Mouse (Mus musculus): ENCODE measurements around the gene Gpr61. TPM values are rescaled to one million over a fixed set of nuclear protein-coding genes. Genes with fewer than 3 reads are reported as not detected.

Gpr61 gene
- total RNA-seq, 2 experiments from 2014 or later, result not detected

DNA sequence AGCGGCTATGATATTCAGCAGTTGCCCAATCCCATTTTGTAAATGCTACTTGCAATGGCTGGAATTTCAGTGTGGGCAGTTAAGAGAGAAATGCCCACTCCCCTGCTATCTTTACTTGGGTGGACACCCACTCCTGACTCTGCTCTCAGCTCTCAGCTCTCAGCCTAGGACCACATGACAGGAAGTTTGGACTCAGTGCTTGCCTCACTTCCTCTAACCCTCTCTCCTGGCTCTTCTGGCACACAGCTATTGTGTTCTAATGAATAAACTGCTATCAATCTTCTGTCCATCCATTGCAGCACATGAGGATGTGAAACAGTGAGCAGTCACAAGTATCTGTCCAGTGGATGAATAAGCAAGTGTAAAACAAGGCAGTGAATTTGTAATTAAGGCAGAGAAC, 22.2 kb downstream of the Gpr61 start:
- peak; percentile 95 for ATAC-seq (replicated peaks; ENCODE audit: poor library complexity, severe bottlenecking)

DNA sequence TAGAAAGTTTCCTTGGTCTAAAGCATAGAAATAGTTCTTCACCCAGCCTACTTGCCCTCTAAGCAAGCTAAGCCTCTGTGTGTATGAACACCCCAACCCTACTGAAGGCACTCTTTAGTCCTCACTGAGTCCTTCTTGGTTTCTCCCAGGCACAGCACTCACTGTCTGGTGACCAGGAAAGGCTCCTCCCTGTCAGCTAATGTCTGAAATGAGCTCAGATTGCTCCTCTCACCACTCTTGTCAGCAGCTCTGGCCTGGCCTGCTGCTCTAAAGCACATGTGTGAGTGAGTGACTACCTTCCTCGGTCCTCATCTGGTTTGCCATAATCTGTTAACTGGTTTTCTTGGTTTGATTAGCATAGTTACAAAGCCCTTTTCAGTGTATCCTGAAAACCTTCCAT, 22.9 kb downstream of the Gpr61 start:
- no peak for ATAC-seq (replicated peaks; ENCODE audit: poor library complexity, severe bottlenecking)

DNA sequence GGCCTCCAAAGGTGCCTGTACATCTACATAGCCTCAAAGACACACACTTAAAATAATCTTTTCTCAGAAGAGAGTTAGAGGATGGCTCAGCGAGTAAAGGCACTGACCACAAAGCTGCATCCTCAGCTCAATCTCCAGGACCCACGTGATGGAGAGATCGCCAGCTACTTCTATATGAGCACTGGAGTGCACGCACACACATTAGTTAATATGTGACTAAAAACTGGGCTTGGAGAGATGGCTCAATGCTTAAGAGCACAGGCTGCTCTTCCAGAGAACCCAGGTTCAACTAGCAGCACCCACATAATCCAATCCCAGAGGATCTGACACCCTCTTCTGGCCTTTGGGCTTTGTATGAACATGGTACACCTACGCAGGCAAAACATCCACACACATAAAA, 23.5 kb downstream of the Gpr61 start:
- ATAC-seq (replicated peaks; ENCODE audit: poor library complexity, severe bottlenecking), result no peak

DNA sequence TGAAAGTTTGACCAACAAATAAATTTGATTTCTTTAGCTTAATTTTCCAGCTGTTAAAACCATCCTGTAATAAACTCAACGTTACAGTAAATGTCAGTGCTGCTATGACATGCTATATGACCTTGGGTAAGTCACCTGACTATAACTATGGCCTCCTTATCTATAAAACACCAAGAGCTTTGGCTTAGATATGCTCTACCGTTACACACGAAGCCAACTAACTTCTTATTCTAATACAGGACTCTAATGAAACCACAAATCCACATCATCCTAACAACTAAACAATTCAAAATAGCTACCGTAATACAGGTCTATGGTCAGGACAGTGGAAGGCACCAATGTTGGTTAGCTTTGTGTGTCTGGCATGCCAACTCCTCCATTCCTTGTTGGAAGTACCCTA, 24.9 kb downstream of the Gpr61 start:
- no peak for ATAC-seq (replicated peaks; ENCODE audit: poor library complexity, severe bottlenecking)

DNA sequence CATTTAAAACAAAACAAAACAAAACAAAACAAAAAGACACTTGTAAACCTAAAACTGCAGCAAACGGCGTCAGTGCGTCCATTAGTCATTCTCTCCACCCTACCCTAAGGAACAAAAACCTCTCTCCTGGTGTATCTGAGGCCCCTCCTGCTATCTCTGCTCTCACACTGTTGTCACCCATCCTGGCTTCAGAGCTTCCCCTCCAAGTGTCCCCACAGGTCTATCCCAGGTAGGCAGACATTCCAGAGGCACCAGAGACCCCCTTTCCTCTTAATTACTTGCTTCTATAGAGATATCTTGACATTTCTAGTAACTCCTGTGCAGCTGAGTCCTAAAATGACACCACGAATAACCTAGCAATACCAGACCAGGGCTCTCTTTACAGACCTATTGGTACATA, 25.3 kb downstream of the Gpr61 start:
- no peak for ATAC-seq (replicated peaks; ENCODE audit: poor library complexity, severe bottlenecking)

DNA sequence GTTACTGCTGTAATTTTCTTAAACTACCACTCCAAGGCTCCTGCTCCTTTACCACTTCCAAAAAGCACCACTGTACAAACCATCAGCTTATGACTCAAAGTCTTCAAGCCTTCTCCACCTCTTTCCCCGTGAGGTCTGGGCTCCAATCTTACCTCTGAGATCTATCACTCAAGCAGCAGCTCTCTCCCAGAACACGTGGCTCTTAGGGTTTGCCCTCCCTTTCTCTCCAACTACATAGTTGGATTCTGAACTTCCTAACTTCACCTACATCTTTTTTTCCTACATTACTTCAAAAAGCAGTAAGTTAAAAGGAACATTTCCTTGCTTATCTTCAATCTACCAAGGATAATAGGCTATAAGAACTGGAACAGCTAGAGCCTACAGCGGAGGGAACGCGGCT, 26.2 kb downstream of the Gpr61 start:
- ATAC-seq (replicated peaks; ENCODE audit: poor library complexity, severe bottlenecking), result no peak

DNA sequence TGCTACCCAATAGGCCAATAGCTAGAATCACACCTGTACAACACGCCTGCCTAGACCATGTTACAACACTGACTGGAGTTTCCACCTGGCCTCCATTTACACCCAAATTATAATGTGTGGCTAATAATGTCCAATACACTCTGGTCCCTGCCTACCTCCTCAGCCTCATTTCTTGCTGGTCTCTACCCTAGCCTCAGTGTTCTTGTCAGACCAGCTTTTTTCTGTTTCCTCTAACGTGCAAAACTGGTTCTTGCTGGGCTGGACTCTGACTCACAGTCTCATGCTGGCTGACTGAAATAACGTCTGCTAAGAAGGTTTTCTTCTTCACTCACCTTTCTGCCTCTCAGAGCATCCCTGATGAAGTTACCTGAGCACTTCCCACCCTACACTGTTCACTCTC, 28.4 kb downstream of the Gpr61 start:
- ATAC-seq (replicated peaks; ENCODE audit: poor library complexity, severe bottlenecking), result no peak

DNA sequence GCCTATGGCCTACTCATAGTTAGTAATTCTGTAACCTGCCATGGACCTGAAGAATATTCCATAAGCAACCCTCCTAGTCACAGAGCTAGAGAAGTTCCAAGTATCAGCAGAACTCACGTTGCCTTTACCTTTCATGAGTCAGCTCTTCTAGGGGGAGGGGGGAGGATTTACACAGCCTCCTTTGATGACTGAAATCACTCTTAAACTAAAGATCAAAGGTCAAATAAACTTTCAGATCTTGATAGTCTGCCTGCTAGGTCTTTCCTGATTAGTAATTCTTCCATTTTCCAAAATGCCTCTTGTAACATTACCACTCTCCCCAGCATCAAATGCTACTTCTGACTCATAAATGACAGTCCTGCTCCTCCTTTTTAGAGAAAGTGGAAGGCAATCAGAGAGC, 30.6 kb downstream of the Gpr61 start:
- no peak for ATAC-seq (replicated peaks; ENCODE audit: poor library complexity, severe bottlenecking)

DNA sequence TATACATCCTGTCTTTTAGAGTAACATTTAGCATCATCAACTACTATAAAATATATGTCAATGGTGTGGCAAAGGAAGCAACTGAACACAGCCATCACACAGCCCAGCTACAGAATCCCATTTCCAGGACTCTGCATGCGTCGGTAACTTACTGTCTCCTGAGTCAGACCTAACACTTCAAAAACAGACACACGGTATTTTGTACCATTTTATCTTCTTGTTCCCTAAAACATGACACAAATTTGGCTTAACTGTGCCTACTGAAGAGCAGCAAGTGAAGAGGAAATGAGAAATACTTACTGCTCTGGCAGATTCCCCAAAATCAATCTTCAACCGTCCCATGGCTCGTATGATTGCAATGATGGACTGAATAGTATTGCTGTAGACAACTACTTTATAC, 31.4 kb downstream of the Gpr61 start:
- ATAC-seq (replicated peaks; ENCODE audit: poor library complexity, severe bottlenecking), result peak; percentile 27; the same call in 1 of the 2 replicates

DNA sequence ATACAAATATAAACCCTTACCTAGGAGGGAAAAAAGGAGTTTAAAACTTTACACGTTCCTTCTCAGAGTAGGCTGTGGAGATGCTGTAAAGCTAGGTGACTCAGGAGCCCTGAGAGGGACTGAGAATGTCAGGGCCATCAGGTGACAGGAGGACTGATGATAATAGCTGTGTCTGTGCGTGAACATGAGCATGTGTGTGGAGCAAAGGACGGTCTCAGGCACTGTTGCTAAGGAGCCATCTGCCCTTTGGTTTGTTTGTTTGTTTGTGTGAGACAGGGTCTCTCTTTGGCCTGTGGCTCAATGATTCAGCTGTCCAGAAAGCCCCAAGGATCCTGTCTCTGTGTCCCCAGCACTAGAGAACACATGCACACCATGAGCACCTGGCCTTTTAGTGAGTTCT, 33.6 kb downstream of the Gpr61 start:
- no peak for ATAC-seq (replicated peaks; ENCODE audit: poor library complexity, severe bottlenecking)

DNA sequence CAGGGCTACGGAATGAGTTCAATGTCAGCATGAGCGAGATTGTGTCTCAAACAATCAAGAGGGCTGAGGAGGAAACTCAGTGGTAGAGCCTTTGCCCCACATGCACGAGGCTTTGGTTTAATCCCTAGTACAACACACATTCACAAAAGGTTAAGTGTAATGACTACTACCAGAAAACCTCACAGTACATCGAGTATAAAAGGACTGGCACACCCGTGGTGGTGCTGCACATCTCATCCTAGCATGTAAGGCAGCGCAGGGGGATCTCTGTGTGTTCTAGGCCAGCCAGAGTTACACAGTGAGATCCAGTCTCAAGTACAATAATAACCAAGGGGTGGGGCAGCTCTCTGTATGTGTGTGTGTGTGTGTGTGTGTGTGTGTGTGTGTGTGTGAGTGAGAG, 37.2 kb downstream of the Gpr61 start:
- no peak for ATAC-seq (replicated peaks; ENCODE audit: poor library complexity, severe bottlenecking)

DNA sequence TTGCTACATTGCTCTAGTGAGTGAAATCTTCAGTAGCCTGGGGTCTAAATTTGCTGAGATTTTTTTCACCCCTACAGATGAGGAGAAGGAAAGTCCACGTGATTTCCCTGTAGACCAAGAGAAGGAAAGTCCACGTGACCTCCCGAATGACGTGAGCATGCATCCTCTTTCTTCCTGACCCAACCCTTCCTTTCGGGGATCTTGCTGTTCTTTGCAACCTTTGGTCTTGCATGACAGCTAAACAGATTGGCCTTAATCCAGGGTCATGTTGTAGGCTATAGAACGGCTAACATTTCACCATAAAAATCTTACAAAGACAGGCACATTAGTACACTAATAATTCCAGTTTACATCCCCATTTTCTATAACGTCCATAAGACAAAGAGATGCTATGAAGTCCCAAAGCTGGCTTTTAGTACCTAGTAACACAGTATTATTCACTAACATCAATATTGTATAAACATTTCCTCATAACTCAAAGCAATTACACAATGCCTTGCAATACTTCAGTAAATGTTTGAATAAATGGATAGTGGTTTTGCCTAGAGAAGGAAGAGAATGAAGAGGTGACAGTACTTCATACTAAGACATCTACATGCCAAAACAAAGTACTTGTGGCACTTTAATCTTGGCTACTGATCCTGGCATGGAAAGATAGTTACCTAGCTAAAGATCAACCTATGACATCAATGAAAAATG, 40.9 kb downstream of the Gpr61 start:
- ATAC-seq (replicated peaks; ENCODE audit: poor library complexity, severe bottlenecking), result peak; percentile 30; the same call in 1 of the 2 replicates

DNA sequence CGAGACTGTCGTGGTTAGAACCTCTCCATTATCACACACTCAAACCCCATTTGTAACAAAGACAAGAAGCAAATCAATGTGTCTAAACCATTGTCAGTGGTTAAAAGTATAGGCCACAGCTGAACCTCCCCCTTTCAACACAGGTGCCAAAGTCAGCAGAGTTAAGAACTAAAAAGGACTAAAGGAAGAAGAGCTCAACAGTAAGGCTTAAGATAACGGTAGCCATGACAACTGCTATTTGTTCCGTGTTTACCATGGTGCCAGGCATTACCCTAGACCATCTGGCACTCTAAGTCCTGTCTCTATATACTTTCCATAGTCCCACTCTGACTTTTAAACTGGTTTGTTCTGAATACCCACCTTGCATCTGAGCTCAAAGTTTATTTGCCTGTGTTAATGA, 42.0 kb downstream of the Gpr61 start:
- ATAC-seq (replicated peaks; ENCODE audit: poor library complexity, severe bottlenecking), result no peak

DNA sequence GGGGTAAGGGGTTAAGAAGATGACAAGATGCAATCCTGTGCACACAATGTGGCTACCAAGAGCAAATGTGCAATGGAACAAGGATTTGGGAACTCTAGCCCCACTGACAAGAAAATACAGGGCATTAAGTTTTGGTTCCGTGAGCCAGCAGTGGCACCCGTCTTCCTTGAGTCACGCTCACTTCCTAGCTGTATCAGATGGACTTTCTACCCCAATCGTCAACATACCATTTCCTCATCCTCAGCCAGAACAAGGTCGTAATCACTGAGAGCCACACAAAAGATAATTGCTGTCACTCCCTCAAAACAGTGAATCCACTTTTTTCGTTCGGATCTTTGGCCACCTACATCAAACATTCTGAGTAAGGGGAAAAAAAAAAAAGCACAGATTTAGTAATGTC, 42.4 kb downstream of the Gpr61 start:
- ATAC-seq (replicated peaks; ENCODE audit: poor library complexity, severe bottlenecking), result no peak

DNA sequence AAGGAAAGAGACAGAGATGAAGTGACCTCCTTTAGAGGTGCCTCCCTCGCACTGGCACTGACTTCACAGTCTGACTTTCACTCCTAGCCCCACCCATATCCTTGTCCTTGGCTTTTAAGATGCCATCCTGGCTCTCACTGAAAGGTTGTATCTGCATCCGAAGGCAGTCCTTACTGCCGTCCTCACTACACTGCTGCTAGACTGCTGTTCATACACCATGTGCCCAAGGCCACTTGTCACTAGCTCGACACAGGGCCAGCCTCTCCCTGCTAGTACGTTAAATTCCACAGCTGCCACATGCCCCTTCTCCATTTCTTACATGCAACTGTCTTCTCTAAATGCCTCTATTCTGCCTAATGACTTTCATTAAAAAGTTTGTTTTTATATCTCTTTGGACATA, 43.4 kb downstream of the Gpr61 start:
- no peak for ATAC-seq (replicated peaks; ENCODE audit: poor library complexity, severe bottlenecking)

DNA sequence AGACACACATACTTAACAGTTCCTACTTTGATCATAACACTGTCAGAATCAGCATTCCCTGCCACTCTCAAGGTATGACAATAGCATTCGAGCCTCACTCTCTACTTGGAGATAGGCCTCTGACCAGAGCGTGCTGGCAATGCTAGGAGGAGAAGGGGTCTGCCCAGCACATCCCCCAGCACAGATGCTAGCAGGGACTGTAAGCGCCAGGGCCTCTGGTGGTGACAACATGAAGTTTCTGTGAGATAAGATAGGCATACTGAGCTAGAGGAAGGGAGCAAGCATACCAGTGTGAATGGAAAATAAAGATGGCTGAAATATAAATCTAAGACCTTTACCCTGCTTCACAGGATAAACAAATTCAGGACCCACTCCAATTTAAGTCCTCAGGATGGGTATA, 49.4 kb downstream of the Gpr61 start:
- no peak for ATAC-seq (replicated peaks; ENCODE audit: poor library complexity, severe bottlenecking)

DNA sequence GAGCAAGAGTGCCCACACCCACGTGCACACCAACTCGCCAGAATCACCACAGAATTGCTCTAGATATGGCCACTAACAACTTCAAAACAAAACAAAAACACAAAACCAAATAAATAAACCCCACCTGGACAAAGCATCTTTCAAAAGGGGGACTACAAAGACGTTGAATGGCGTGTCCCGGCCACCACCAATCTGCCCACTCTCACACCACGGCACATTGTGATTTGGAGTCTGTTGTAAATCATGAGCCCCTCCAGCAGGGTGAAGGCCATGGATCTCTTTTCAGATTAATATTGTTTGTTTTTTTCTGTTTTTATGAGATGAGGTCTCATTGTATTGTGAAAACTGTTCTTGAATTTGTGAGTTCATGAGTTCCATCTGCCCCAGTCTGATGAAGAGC, 52.6 kb downstream of the Gpr61 start:
- no peak for ATAC-seq (replicated peaks; ENCODE audit: poor library complexity, severe bottlenecking)

DNA sequence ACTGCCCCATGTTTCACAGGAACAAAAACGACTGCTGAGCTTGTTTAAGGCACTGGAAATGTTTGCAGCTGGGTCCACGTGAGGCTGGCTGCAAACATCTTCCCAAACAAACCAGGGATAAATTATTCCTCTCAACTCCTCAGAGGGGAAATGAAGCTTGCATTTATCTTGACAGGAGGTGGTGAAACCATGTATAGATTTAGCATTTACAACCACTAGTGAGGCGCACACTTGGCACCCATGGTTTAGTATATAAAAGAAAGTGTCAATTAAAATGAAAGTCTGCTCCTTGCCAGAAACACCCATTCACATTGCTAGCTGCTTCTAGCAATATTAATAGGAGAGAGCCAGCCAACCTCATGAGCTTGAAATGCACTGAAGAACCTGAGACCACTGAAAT, 53.1 kb downstream of the Gpr61 start:
- no peak for ATAC-seq (replicated peaks; ENCODE audit: poor library complexity, severe bottlenecking)

Other genes with a start within 250 kb of the Gpr61 start
- gene Gstm7, start 223.1 kb downstream of the Gpr61 start, total RNA-seq (2014; fragmentation: Nextera tagmentation), result 7.1 and 11.3 TPM in 2 replicates
- 1.8 and 7.3 TPM in 2 replicates for gene Gstm7, start 223.1 kb downstream of the Gpr61 start, total RNA-seq (2017)
- gene Gstm6, start 211.1 kb downstream of the Gpr61 start, total RNA-seq (2014; fragmentation: Nextera tagmentation), result not detected in 2 replicates
- not detected in 2 replicates for gene Gstm6, start 211.1 kb downstream of the Gpr61 start, total RNA-seq (2017)
- gene Gstm3, start 185.6 kb downstream of the Gpr61 start, total RNA-seq (2014; fragmentation: Nextera tagmentation), result not detected in 2 replicates
- not detected in 2 replicates for gene Gstm3, start 185.6 kb downstream of the Gpr61 start, total RNA-seq (2017)
- 2.2 and 6.2 TPM in 2 replicates for gene Gstm2, start 168.4 kb downstream of the Gpr61 start, total RNA-seq (2014; fragmentation: Nextera tagmentation)
- gene Gstm2, start 168.4 kb downstream of the Gpr61 start, total RNA-seq (2017), result 4.3 and 5.6 TPM in 2 replicates
- gene Gstm1, start 136.9 kb downstream of the Gpr61 start, total RNA-seq (2014; fragmentation: Nextera tagmentation), result 1,142 and 1,261 TPM in 2 replicates
- 468 and 672 TPM in 2 replicates for gene Gstm1, start 136.9 kb downstream of the Gpr61 start, total RNA-seq (2017)
- 21.7 and 31.2 TPM in 2 replicates for gene Gstm4, start 110.0 kb downstream of the Gpr61 start, total RNA-seq (2014; fragmentation: Nextera tagmentation)
- 16.3 and 35.5 TPM in 2 replicates for gene Gstm4, start 110.0 kb downstream of the Gpr61 start, total RNA-seq (2017)
- 126 and 158 TPM in 2 replicates for gene Ampd2, start 68.2 kb downstream of the Gpr61 start, total RNA-seq (2014; fragmentation: Nextera tagmentation)
- 54.6 and 69.6 TPM in 2 replicates for gene Ampd2, start 68.2 kb downstream of the Gpr61 start, total RNA-seq (2017)
- 1.9 and 2.2 TPM in 2 replicates for gene Gnat2, start 62.1 kb downstream of the Gpr61 start, total RNA-seq (2014; fragmentation: Nextera tagmentation)
- gene Gnat2, start 62.1 kb downstream of the Gpr61 start, total RNA-seq (2017), result 2.5 TPM in 1 of 2 replicates, not detected in the other
- gene Gnai3, start 8.7 kb downstream of the Gpr61 start, total RNA-seq (2014; fragmentation: Nextera tagmentation), result 82.3 and 93.1 TPM in 2 replicates
- gene Gnai3, start 8.7 kb downstream of the Gpr61 start, total RNA-seq (2017), result 139 and 189 TPM in 2 replicates
- gene Amigo1, start 31.5 kb upstream of the Gpr61 start, total RNA-seq (2014; fragmentation: Nextera tagmentation), result 1.9 and 4.4 TPM in 2 replicates
- gene Amigo1, start 31.5 kb upstream of the Gpr61 start, total RNA-seq (2017), result 2.0 and 3.4 TPM in 2 replicates
- 5.0 and 5.8 TPM in 2 replicates for gene Cyb561d1, start 46.3 kb upstream of the Gpr61 start, total RNA-seq (2014; fragmentation: Nextera tagmentation)
- gene Cyb561d1, start 46.3 kb upstream of the Gpr61 start, total RNA-seq (2017), result 3.5 and 3.9 TPM in 2 replicates
- 6.7 and 6.8 TPM in 2 replicates for gene Atxn7l2, start 56.1 kb upstream of the Gpr61 start, total RNA-seq (2014; fragmentation: Nextera tagmentation)
- 1.1 and 1.5 TPM in 2 replicates for gene Atxn7l2, start 56.1 kb upstream of the Gpr61 start, total RNA-seq (2017)
- gene Sypl2, start 71.8 kb upstream of the Gpr61 start, total RNA-seq (2014; fragmentation: Nextera tagmentation), result not detected in 2 replicates
- not detected in 2 replicates for gene Sypl2, start 71.8 kb upstream of the Gpr61 start, total RNA-seq (2017)
- 258 and 273 TPM in 2 replicates for gene Psma5, start 102.0 kb upstream of the Gpr61 start, total RNA-seq (2014; fragmentation: Nextera tagmentation)
- gene Psma5, start 102.0 kb upstream of the Gpr61 start, total RNA-seq (2017), result 264 and 296 TPM in 2 replicates
- 55.1 and 58.8 TPM in 2 replicates for gene Sort1, start 129.2 kb upstream of the Gpr61 start, total RNA-seq (2014; fragmentation: Nextera tagmentation)
- gene Sort1, start 129.2 kb upstream of the Gpr61 start, total RNA-seq (2017), result 45.6 and 50.2 TPM in 2 replicates
- not detected in 2 replicates for gene Mybphl, start 210.0 kb upstream of the Gpr61 start, total RNA-seq (2014; fragmentation: Nextera tagmentation)
- not detected in 2 replicates for gene Mybphl, start 210.0 kb upstream of the Gpr61 start, total RNA-seq (2017)
- gene Psrc1, start 229.0 kb upstream of the Gpr61 start, total RNA-seq (2014; fragmentation: Nextera tagmentation), result 11.6 and 14.3 TPM in 2 replicates
- gene Psrc1, start 229.0 kb upstream of the Gpr61 start, total RNA-seq (2017), result 12.9 and 16.2 TPM in 2 replicates